Mouse (Mus musculus): ENCODE data around the gene Retn. TPM values are rescaled to one million over a fixed set of nuclear protein-coding genes. Genes with fewer than 3 reads are reported as not detected.

Retn gene
- polyA plus RNA-seq, 1 experiment from 2014 or later, result not detected

DNA sequence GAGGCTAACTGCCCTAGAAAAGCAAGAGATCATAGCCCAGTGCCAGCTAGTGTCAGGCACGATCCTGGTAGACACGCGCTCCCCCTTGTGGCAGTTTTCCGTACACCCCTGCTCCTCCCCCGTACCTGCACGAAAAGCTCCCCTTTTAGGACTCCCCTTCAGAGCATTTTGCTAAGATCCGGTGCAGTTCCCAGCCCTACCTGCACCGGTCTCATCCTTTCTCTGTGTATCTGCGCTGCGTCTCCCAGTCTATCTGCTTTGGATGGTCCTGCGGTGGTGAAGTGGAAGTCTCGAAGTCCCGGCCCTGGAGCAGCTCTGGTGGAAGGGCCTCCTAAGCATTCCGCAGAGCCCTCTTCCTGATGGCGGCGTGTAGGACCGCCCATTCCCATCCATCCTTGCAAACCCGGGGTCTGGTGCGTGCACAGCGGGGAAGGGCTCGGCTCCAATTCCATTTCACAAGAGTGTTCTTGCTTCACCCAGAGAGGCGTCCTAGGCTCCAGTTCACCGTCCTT lies 16.5 kb downstream of the Retn start, which contains the start of gene Fcor:
TSS of gene Fcor (minus strand) at position 383 of the 512 bp plus-strand sequence.
- Histone ChIP-seq H3K27ac (ENCODE audit: low read depth) (peak within 1 kb of the TSS; percentile 1; the same call in 1 of the 2 replicates), H3K9ac (replicated peaks) (peak within 1 kb of the TSS; percentile 47), H3K27me3 (ENCODE audit: insufficient read depth, low read length) (no peaks in the 10 kb centered on the region), H3K36me3 (replicated peaks; ENCODE audit: insufficient read depth, low read length) (no peaks in the 10 kb centered on the region), H3K4me3 (ENCODE audit: low read depth, low read length) (peak within 1 kb of the TSS; percentile 54), H3K4me2 (ENCODE audit: low read depth, low read length) (peak within 1 kb of the TSS; percentile 82), H3K4me1 (ENCODE audit: insufficient read depth) (peaks cover 8% of the 10 kb centered on the region), H3K9me3 (ENCODE audit: low read length) (no peaks in the 10 kb centered on the region)
- ATAC-seq (peak; percentile 66), DNase-seq (peak; percentile 88)
- 2% methylated on average over 23 of the region's 23 CpGs for WGBS (ENCODE audit: insufficient replicate concordance)
- 0 out of 2 replicates have a peak, but pooled peaks have one; percentile 11 for TF ChIP-seq EP300 (IDR thresholded peaks at IDR 0.05; ENCODE audit: low read depth)
- peak; percentile 95 for TF ChIP-seq CTCF (IDR thresholded peaks at IDR 0.05; ENCODE audit: low read depth)

DNA sequence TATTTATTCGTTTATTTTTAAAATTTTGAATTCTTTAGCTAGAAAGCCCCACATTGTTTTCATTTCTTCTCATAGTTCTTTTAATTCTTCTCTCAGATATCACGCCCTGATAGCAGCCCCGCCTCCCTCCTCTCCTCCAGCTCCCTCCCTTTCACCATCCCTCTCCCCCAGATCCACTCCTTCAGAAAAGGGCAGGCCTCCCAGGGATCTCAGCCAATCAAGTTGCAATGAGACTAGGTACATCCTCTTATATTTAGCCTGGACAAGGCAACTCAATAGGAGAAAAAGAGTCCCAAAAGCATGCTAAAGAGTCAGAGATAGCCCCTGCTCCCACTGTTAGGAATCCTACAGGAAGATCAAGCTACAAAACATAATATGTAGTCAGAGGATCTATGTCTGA lies 19.1 kb downstream of the Retn start:
- H3K4me3 ChIP-seq (ENCODE audit: low read depth, low read length), result no peak overlapping the region
- H3K27ac ChIP-seq (ENCODE audit: low read depth), result no peak overlapping the region
- no peak overlapping the region for H3K9ac ChIP-seq (replicated peaks)
- no peak overlapping the region for H3K4me2 ChIP-seq (ENCODE audit: low read depth, low read length)
- no peaks in the 10 kb centered on the region for H3K9me3 ChIP-seq (ENCODE audit: low read length)
- peaks cover 10% of the 10 kb centered on the region for H3K36me3 ChIP-seq (replicated peaks; ENCODE audit: insufficient read depth, low read length)
- DNase-seq, result no peak
- WGBS (ENCODE audit: insufficient replicate concordance), result 57% methylated on average over 3 of the region's 3 CpGs
- H3K27me3 ChIP-seq (ENCODE audit: insufficient read depth, low read length), result no peaks in the 10 kb centered on the region
- TF ChIP-seq EP300 (IDR thresholded peaks at IDR 0.05; ENCODE audit: low read depth) (no peak), CTCF (IDR thresholded peaks at IDR 0.05; ENCODE audit: low read depth) (no peak)
- H3K4me1 ChIP-seq (ENCODE audit: insufficient read depth), result peaks cover 19% of the 10 kb centered on the region
- ATAC-seq, result no peak

DNA sequence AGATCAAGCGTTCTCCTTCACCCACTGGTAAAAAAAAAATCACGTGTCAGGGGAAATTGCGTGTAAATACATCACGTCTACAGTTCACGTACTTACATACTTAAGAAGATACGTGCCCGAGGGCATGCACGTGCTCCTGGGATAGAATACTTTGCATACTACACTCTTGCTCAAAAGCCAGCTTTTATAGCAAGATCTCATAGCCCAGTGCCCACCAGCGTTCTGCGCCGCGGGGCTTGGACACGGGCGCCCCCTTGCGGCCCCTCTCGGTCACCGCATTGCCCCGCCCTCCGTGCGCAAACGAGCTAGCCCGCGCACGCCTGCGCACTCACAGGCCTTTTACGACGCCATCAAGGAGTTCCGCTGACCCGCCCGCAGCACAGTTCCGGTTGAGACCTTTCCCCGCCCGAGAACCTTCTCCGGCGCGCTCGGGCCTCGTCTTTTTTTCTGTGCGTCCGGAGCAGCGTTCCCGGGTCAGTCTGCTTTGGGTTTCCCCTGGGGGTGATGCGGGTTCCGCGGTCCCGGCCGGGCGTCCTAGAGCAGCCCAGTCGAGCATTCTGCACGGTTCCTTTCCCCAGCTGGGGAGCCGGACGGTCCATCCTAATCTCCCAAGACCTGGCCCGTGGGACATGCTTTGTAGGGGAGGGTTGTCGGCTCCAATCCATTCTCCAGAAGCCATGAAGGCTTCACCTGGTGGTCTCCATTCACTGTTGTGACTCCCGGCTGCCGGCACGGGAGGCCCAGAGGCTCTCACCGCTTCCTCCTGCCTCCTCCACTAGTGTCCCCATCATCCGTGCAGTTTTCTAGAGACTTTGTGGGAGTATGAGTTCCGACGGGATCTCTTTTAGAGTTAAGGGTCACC lies 20.8 kb downstream of the Retn start, which contains the start of gene Trappc5:
TSS of gene Trappc5 (plus strand) at position 169 of the 862 bp plus-strand sequence.
- H3K27ac ChIP-seq (ENCODE audit: low read depth), result peak within 1 kb of the TSS; percentile 97
- peak; percentile 92 for ATAC-seq
- peaks cover 19% of the 10 kb centered on the region for H3K4me1 ChIP-seq (ENCODE audit: insufficient read depth)
- H3K9ac ChIP-seq (replicated peaks), result peak within 1 kb of the TSS; percentile 94
- H3K27me3 ChIP-seq (ENCODE audit: insufficient read depth, low read length), result no peaks in the 10 kb centered on the region
- DNase-seq, result peak; percentile 94
- peak within 1 kb of the TSS; percentile 94 for H3K4me3 ChIP-seq (ENCODE audit: low read depth, low read length)
- 1% methylated on average over 57 of the region's 61 CpGs for WGBS (ENCODE audit: insufficient replicate concordance)
- TF ChIP-seq CTCF (IDR thresholded peaks at IDR 0.05; ENCODE audit: low read depth) (peak; percentile 99), EP300 (IDR thresholded peaks at IDR 0.05; ENCODE audit: low read depth) (no peak; the same call in 1 of the 2 replicates)
- H3K4me2 ChIP-seq (ENCODE audit: low read depth, low read length), result peak within 1 kb of the TSS; percentile 89
- no peaks in the 10 kb centered on the region for H3K9me3 ChIP-seq (ENCODE audit: low read length)
- H3K36me3 ChIP-seq (replicated peaks; ENCODE audit: insufficient read depth, low read length), result peaks cover 22% of the 10 kb centered on the region

DNA sequence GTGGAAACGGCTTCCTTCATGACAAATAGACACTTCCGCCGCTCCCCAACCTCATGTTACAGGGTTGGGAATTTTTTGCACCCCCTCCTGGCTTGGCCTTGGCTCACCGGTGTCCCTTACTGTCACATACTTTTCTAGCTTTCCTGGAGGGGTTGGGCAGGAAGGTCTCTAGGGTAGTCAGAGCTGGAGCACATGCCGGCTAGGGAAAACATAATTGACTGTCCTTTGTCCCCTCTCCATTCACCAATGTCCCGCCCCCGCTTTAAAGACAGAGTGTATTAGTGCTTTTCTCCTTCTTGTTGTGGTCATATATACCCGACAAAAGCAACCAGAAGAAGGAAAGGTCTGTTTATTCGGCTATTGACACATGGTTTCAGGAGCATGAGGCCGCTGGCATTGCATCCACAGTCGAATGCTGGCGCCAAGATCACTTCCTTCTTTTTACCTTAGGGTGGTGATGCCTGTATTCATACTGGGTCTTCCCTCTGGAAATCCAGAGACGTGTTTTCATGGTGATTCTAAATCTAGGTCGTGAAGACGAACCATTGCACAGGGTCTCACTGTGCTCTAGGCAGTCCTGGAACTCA lies 21.5 kb downstream of the Retn start:
- H3K27me3 ChIP-seq (ENCODE audit: insufficient read depth, low read length), result no peaks in the 10 kb centered on the region
- WGBS (ENCODE audit: insufficient replicate concordance), result under 1% methylated on average over 15 of the region's 15 CpGs
- H3K9ac ChIP-seq (replicated peaks), result peak overlapping the region; percentile 94
- H3K27ac ChIP-seq (ENCODE audit: low read depth), result peak overlapping the region; percentile 97
- TF ChIP-seq EP300 (IDR thresholded peaks at IDR 0.05; ENCODE audit: low read depth), result no peak
- no peak for TF ChIP-seq CTCF (IDR thresholded peaks at IDR 0.05; ENCODE audit: low read depth)
- H3K36me3 ChIP-seq (replicated peaks; ENCODE audit: insufficient read depth, low read length), result peaks cover 22% of the 10 kb centered on the region
- no peaks in the 10 kb centered on the region for H3K9me3 ChIP-seq (ENCODE audit: low read length)
- peak overlapping the region; percentile 94 for H3K4me3 ChIP-seq (ENCODE audit: low read depth, low read length)
- peaks cover 19% of the 10 kb centered on the region for H3K4me1 ChIP-seq (ENCODE audit: insufficient read depth)
- DNase-seq (no peak), ATAC-seq (no peak)
- H3K4me2 ChIP-seq (ENCODE audit: low read depth, low read length), result peak overlapping the region; percentile 89

DNA sequence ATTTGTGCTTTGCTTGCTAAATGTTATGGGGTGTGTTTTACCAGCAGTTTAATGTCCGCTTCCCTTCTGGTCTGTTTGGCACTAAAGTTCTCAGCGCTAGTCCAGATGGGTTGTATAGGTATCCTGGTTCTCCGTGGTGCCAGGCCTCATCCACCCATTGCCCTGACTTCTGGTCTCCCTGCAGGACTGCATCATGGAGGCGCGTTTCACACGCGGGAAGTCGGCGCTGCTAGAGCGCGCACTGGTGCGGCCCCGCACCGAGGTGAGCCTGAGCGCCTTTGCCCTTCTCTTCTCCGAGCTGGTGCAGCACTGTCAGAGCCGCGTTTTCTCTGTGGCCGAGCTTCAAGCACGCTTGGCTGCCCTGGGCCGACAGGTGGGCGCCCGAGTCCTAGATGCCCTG lies 23.3 kb downstream of the Retn start:
- Histone ChIP-seq H3K27me3 (ENCODE audit: insufficient read depth, low read length) (no peaks in the 10 kb centered on the region), H3K4me3 (ENCODE audit: low read depth, low read length) (no peak overlapping the region), H3K36me3 (replicated peaks; ENCODE audit: insufficient read depth, low read length) (peaks cover 22% of the 10 kb centered on the region), H3K9me3 (ENCODE audit: low read length) (no peaks in the 10 kb centered on the region), H3K4me2 (ENCODE audit: low read depth, low read length) (no peak overlapping the region), H3K27ac (ENCODE audit: low read depth) (no peak overlapping the region), H3K4me1 (ENCODE audit: insufficient read depth) (peaks cover 16% of the 10 kb centered on the region), H3K9ac (replicated peaks) (no peak overlapping the region)
- DNase-seq, result no peak
- TF ChIP-seq CTCF (IDR thresholded peaks at IDR 0.05; ENCODE audit: low read depth), result no peak
- no peak for TF ChIP-seq EP300 (IDR thresholded peaks at IDR 0.05; ENCODE audit: low read depth)
- ATAC-seq, result no peak
- 91% methylated on average over 23 of the region's 23 CpGs for WGBS (ENCODE audit: insufficient replicate concordance)

DNA sequence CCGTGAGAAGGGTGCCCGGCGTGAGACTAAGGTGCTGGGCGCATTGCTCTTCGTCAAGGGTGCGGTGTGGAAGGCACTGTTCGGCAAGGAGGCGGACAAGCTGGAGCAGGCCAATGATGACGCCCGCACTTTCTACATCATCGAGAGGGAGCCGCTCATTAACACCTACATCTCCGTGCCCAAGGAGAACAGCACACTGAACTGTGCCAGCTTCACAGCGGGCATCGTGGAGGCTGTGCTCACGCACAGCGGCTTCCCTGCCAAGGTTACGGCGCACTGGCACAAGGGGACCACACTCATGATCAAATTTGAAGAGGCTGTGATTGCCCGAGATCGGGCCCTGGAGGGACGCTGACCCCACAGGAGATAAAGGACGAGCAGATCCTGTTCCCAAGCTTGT lies 23.7 kb downstream of the Retn start:
- DNase-seq (no peak), ATAC-seq (no peak)
- no peak for TF ChIP-seq EP300 (IDR thresholded peaks at IDR 0.05; ENCODE audit: low read depth)
- no peak for TF ChIP-seq CTCF (IDR thresholded peaks at IDR 0.05; ENCODE audit: low read depth)
- H3K4me1 ChIP-seq (ENCODE audit: insufficient read depth), result peaks cover 16% of the 10 kb centered on the region
- H3K4me2 ChIP-seq (ENCODE audit: low read depth, low read length), result no peak overlapping the region
- no peaks in the 10 kb centered on the region for H3K27me3 ChIP-seq (ENCODE audit: insufficient read depth, low read length)
- no peak overlapping the region for H3K9ac ChIP-seq (replicated peaks)
- no peaks in the 10 kb centered on the region for H3K9me3 ChIP-seq (ENCODE audit: low read length)
- no peak overlapping the region for H3K4me3 ChIP-seq (ENCODE audit: low read depth, low read length)
- peaks cover 22% of the 10 kb centered on the region for H3K36me3 ChIP-seq (replicated peaks; ENCODE audit: insufficient read depth, low read length)
- H3K27ac ChIP-seq (ENCODE audit: low read depth), result no peak overlapping the region
- whole genome bisulfite sequencing (ENCODE audit: insufficient replicate concordance), result 94% methylated on average over 23 of the region's 23 CpGs
